Mouse (Mus musculus) monocyte, adult 2 months (primary cell): Measurements from ENCODE around the gene Eri2.
"Not testable (repeated sequence)": the region's sequence is repeated elsewhere in the genome, so short reads cannot be mapped to it uniquely, and the experiment has no call there.

ENCODE experiments used
- DNase-seq, 2 experiments: peaks; one replicate each; pipeline ENCODE4 v3.0.0; 2022; ENCODE audit warnings: low spot score in 2 of 2, low read depth in 1 of 2

Eri2 gene

GRCm38 (mm10) chr7:119744321-119744720, 49.5 kb downstream of the Eri2 start:
- DNase-seq, result no peak

DNA sequence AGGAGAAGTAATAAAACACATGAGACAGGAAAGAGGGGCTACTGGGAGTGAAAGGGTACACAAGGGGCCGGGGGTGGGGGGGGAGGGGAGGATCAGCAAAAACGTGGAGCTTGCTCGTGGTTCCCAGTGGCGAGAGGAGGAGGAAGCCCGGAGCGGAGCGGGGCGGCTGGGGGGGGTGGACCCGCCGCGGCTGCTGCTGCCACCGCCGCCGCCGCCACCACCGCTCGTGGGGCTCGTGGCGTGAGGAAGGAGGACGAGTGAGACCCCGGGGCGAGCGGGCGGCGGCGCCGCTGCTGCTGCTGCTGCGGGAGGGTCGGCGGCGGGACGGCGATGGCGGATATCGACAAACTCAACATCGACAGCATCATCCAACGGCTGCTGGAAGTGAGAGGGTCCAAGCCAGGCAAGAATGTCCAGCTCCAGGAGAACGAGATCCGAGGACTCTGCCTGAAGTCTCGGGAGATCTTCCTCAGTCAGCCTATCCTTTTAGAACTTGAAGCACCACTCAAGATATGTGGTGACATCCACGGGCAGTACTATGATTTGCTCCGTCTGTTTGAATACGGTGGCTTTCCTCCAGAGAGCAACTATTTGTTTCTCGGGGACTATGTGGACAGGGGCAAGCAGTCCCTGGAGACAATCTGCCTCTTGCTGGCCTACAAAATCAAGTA, 53.9 kb downstream of the Eri2 start:
- DNase-seq, result not testable (repeated sequence)

DNA sequence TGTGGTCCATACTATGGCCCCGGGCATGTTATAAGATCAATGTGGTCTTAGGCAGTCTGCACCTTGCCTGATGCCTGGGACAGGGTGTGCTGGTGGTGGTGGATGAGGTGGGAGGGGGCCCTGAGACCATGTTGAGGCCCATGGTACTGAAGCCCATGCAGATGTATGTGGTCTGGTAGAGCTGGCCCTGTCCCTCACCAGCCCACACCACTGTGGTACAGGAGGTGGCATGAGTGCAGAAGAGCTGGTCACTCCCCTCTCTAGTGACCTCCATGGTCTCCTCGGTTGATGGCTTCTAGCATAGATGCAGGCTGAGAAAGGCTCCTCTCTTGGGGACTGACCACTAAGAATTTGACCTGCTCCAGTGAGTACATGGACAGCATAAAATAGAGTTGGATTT, 55.0 kb downstream of the Eri2 start:
- no peak for DNase-seq

DNA sequence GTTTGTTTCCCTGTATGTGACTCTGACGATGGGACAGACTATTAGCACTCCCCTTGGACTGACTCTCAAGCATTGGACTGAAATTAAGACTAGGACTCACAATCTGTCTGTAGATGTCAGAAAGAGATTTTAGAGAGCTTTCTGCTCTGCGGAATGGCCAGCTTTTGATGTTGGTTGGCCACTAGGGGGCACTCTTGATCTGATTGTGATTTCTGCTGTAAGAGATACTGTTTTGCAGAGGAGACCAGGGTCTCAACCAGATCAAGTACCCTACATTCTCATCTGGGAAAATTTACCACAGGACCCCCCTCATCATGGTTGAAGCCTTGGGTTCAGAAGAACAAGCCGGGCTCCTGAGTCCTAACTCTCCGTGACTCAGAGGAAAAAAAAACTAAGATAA, 62.6 kb downstream of the Eri2 start:
- DNase-seq, result not testable (repeated sequence)

DNA sequence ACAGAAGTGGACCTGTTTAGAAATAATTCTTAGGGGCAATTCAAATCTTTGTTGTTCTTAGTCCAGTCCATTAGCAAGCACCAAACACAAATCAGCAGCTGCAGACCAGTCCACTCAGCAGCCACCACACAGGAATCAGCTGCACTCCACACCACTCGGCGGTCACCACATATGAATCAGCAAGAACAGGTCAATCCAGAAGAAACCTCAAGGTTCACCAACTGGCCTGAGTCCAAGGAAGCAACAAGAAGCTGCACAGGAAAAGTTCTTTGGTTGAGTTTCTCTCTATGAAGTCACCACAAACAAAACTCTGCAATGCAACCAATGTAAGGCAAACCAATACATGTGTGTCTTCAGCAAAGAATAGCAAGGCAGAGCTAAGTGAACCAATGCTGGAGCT, 66.2 kb downstream of the Eri2 start:
- no peak for DNase-seq

DNA sequence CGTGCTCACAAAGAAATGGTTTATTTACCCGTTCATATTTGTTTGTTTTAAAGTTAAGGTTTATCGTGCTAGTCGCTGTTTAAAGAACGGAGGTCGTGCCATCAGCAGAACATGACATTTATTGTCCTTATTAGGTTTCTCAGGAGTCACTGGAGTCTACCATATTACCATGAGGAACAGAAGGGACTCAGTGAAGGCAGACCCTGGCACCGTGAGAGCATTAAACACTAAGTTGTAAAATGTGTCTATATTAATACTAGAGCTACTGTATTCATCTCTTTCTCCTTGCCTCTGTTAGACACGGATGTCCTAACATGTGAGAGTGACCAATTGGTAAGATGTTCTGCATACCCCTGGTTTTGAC, 72.9 kb downstream of the Eri2 start:
- no peak for DNase-seq

- peak; percentile 61 to 82 for DNase-seq
These were observed 73.5 kb downstream of the Eri2 start, which contains the start of gene Thumpd1 for GRCm38 (mm10) chr7:119720253-119720946. Thumpd1 (minus strand) TSS chr7:119720798.
